Comparison of ENCODE assay signal across 28 mouse cellular contexts in genomic region chr4:49509183-49509582, GRCm38 (mm10). TPM values are rescaled to one million over a fixed set of nuclear protein-coding genes. Genes with fewer than 3 reads are reported as not detected.
DNase-seq lines count a peak whose midpoint lies in the region; ATAC-seq and TF ChIP-seq lines count a peak whose summit lies in the region.
"Had no signal": no experiment of that assay in that cellular context is flagged by ENCODE, and none has a peak within 500 bp of the region (broad histone marks: within the 10 kb centered on the region; RNA-seq: fewer than 3 reads in every experiment).

No protein-coding gene starts in this region.

- peaks cover 9% of the 10 kb centered on the region for H3K36me3 ChIP-seq in kidney, adult 2 months (ENCODE audit: control insufficient read depth, insufficient read depth, low read length)
- peaks cover 9% of the 10 kb centered on the region for H3K36me3 ChIP-seq in liver, embryonic 16.5 days (ENCODE audit: control insufficient read depth, insufficient read depth)

- ATAC-seq in liver, embryonic 16.5 days (ENCODE audit: low read depth) = peak; percentile 61
- ATAC-seq: activated CD4-positive, CD25-positive, alpha-beta regulatory T cell, adult 4 months; forebrain, embryonic 15.5 days had no signal

- H3K4me3 ChIP-seq in kidney, adult 2 months (ENCODE audit: insufficient read depth, low read depth, low read length) = no peak overlapping the region
- no peak overlapping the region for H3K4me3 ChIP-seq in liver, embryonic 16.5 days (ENCODE audit: low read depth, low read length)
- H3K4me3 ChIP-seq: embryonic facial prominence, embryonic 10.5 days; embryonic facial prominence, embryonic 13.5 days; erythroblast, embryonic 14.5 days; forebrain, embryonic 12.5 days; forebrain, embryonic 15.5 days; heart, embryonic 12.5 days; heart, embryonic 15.5 days; hindbrain, embryonic 10.5 days; hindbrain, embryonic 13.5 days had no signal

- H3K27ac ChIP-seq in kidney, adult 2 months (ENCODE audit: insufficient read depth, low read depth, low read length) = no peak overlapping the region
- H3K27ac ChIP-seq in liver, embryonic 16.5 days (ENCODE audit: low read length) = no peak overlapping the region
- H3K27ac ChIP-seq: embryonic facial prominence, embryonic 10.5 days; embryonic facial prominence, embryonic 13.5 days; forebrain, embryonic 12.5 days; forebrain, embryonic 15.5 days; heart, embryonic 15.5 days; hindbrain, embryonic 10.5 days; hindbrain, embryonic 13.5 days had no signal

- H3K27me3 ChIP-seq in kidney, adult 2 months (replicated peaks; ENCODE audit: control insufficient read depth, insufficient read depth, low read length) = no peaks in the 10 kb centered on the region
- H3K27me3 ChIP-seq in liver, embryonic 16.5 days (ENCODE audit: control insufficient read depth, insufficient read depth, low read depth, low read length) = no peaks in the 10 kb centered on the region
- H3K27me3 ChIP-seq: embryonic facial prominence, embryonic 13.5 days; forebrain, embryonic 12.5 days; forebrain, embryonic 15.5 days; heart, embryonic 12.5 days; heart, embryonic 15.5 days; hindbrain, embryonic 13.5 days had no signal

- 60% methylated on average over 2 of the region's 2 CpGs for WGBS in kidney, adult 2 months
- 62% methylated on average over 2 of the region's 2 CpGs for WGBS in liver, embryonic 16.5 days (ENCODE audit: insufficient replicate concordance)

- peaks cover 8% of the 10 kb centered on the region; the same call in 1 of the 2 replicates for H3K4me1 ChIP-seq in kidney, adult 2 months (ENCODE audit: control insufficient read depth, insufficient read depth, low read length)
- 0 out of 2 replicates have a peak, but pooled peaks cover 3% of the 10 kb centered on the region for H3K4me1 ChIP-seq in liver, embryonic 16.5 days (ENCODE audit: control insufficient read depth, low read depth, low read length)
- H3K4me1 ChIP-seq: embryonic facial prominence, embryonic 10.5 days; embryonic facial prominence, embryonic 13.5 days; forebrain, embryonic 12.5 days; forebrain, embryonic 15.5 days; heart, embryonic 15.5 days; hindbrain, embryonic 10.5 days; hindbrain, embryonic 13.5 days had no signal

- H3K9ac ChIP-seq in liver, embryonic 16.5 days (ENCODE audit: low read depth, low read length) = no peak overlapping the region
- H3K9ac ChIP-seq: embryonic facial prominence, embryonic 13.5 days; forebrain, embryonic 12.5 days; forebrain, embryonic 15.5 days; heart, embryonic 12.5 days; heart, embryonic 15.5 days; hindbrain, embryonic 13.5 days had no signal

- TF ChIP-seq POLR2A in kidney, adult 2 months (IDR thresholded peaks at IDR 0.05; ENCODE audit: low read depth, low read length) = no peak

- no peak for TF ChIP-seq CTCF in kidney, adult 2 months (conservative IDR thresholded peaks at IDR 0.05; ENCODE audit: insufficient read depth, insufficient read length, low read depth, low read length)

- no peak overlapping the region for H3K4me2 ChIP-seq in liver, embryonic 16.5 days (ENCODE audit: low read depth, low read length)
- H3K4me2 ChIP-seq: embryonic facial prominence, embryonic 13.5 days; forebrain, embryonic 12.5 days; forebrain, embryonic 15.5 days; heart, embryonic 12.5 days; heart, embryonic 15.5 days; hindbrain, embryonic 13.5 days had no signal

- no peaks in the 10 kb centered on the region for H3K9me3 ChIP-seq in liver, embryonic 16.5 days (replicated peaks; ENCODE audit: control insufficient read depth, low read length)
- H3K9me3 ChIP-seq: embryonic facial prominence, embryonic 10.5 days; embryonic facial prominence, embryonic 13.5 days; forebrain, embryonic 12.5 days; forebrain, embryonic 15.5 days; heart, embryonic 12.5 days; heart, embryonic 15.5 days; hindbrain, embryonic 10.5 days; hindbrain, embryonic 13.5 days had no signal

- DNase-seq in kidney, adult 2 months = peak; percentile 57
- DNase-seq in kidney, adult 11 months = no peak
- DNase-seq in kidney, postnatal 14 days = peak; percentile 35
- DNase-seq in kidney, postnatal 25 days = no peak
- no peak for DNase-seq in liver
- DNase-seq: adrenal gland, adult 8-10 months; adrenal gland, postnatal 25 days; cerebellum, adult 11-12 months; cerebellum, adult 8-10 months; cerebellum, postnatal 10 days; cerebellum, postnatal 36 days; embryo, embryonic 11 days; gastrocnemius, postnatal 25 days; heart, adult 18-20 months; heart, postnatal 10 days; heart, postnatal 36 days had no signal

RNA-seq across cellular contexts. Expression of gene Baat, which starts 2.8 kb away (rescaled TPM):
- polyA plus RNA-seq in kidney, adult 2 months (2012; rRNA removed) = 4.4 and 5.7 TPM in 2 replicates
- 2.9 and 3.3 TPM in 2 replicates for polyA plus RNA-seq in liver, embryonic 16.5 days (2015; fragmentation: Nextera tagmentation; extraction: Ambion mirVana)
- polyA plus RNA-seq: activated CD4-positive, CD25-positive, alpha-beta regulatory T cell, adult 4 months; embryonic facial prominence, embryonic 13.5 days; erythroblast, embryonic 14.5 days; forebrain, embryonic 15.5 days; gonadal fat pad, adult 2 months; heart, embryonic 12.5 days; heart, embryonic 15.5 days; hindbrain, embryonic 13.5 days had no signal

RNA-seq across cellular contexts. Expression of gene Mrpl50, which starts 11.7 kb away (rescaled TPM):
- polyA plus RNA-seq in kidney, adult 2 months (2012; rRNA removed) = 14.7 and 21.2 TPM in 2 replicates
- 54.4 and 56.9 TPM in 2 replicates for polyA plus RNA-seq in liver, embryonic 16.5 days (2015; fragmentation: Nextera tagmentation; extraction: Ambion mirVana)

RNA-seq across cellular contexts. Expression of gene Zfp189, which starts 11.8 kb away (rescaled TPM):
- 2.0 and 2.5 TPM in 2 replicates for polyA plus RNA-seq in kidney, adult 2 months (2012; rRNA removed)
- polyA plus RNA-seq in liver, embryonic 16.5 days (2015; fragmentation: Nextera tagmentation; extraction: Ambion mirVana) = 3.5 and 3.8 TPM in 2 replicates
- polyA plus RNA-seq: erythroblast, embryonic 14.5 days had no signal

RNA-seq across cellular contexts. Expression of gene Acnat1, which starts 35.5 kb away (rescaled TPM):
- polyA plus RNA-seq in kidney, adult 2 months (2012; rRNA removed) = 41.7 and 46.9 TPM in 2 replicates
- 0.86 and 1.1 TPM in 2 replicates for polyA plus RNA-seq in liver, embryonic 16.5 days (2015; fragmentation: Nextera tagmentation; extraction: Ambion mirVana)
- polyA plus RNA-seq: activated CD4-positive, CD25-positive, alpha-beta regulatory T cell, adult 4 months; embryonic facial prominence, embryonic 13.5 days; erythroblast, embryonic 14.5 days; forebrain, embryonic 12.5 days; forebrain, embryonic 15.5 days; heart, embryonic 12.5 days; heart, embryonic 15.5 days; hindbrain, embryonic 10.5 days; hindbrain, embryonic 13.5 days had no signal

RNA-seq across cellular contexts. Expression of gene Aldob, which starts 40.2 kb away (rescaled TPM):
- 4,876 and 5,164 TPM in 2 replicates for polyA plus RNA-seq in kidney, adult 2 months (2012; rRNA removed)
- 479 and 529 TPM in 2 replicates for polyA plus RNA-seq in liver, embryonic 16.5 days (2015; fragmentation: Nextera tagmentation; extraction: Ambion mirVana)
- polyA plus RNA-seq: activated CD4-positive, CD25-positive, alpha-beta regulatory T cell, adult 4 months; embryonic facial prominence, embryonic 10.5 days; embryonic facial prominence, embryonic 13.5 days; erythroblast, embryonic 14.5 days; hindbrain, embryonic 10.5 days; hindbrain, embryonic 13.5 days had no signal

Comparison
In these comparisons a context has a peak if more than half of its experiments do, and no peak if none do; other contexts are left out.
1. DNase-seq: peak in kidney, adult 2 months (single experiment) and kidney, postnatal 14 days (single experiment); none in kidney, adult 11 months (single experiment), kidney, postnatal 25 days (0 of 2) and liver (single experiment).